Mouse (Mus musculus) right cerebral cortex, adult 18-20 months (tissue): ENCODE data around the gene Nop58.
"Not testable (repeated sequence)": the region's sequence is repeated elsewhere in the genome, so short reads cannot be mapped to it uniquely, and the experiment has no call there.

ENCODE experiments used
- DNase-seq: peaks from one replicate; pipeline ENCODE4 v3.0.0; 2022; ENCODE audit warnings: mixed read lengths

Gene Nop58

GRCm38 (mm10) chr1:59725661-59726060 is 40.9 kb downstream of the Nop58 start:
- DNase-seq, result no peak

- no peak for DNase-seq
These were observed 45.3 kb downstream of the Nop58 start for GRCm38 (mm10) chr1:59730106-59730505.

- DNase-seq, result no peak
These were observed 46.0 kb downstream of the Nop58 start for GRCm38 (mm10) chr1:59730737-59731136.

GRCm38 (mm10) chr1:59734076-59734475 is 49.3 kb downstream of the Nop58 start:
- DNase-seq, result peak; percentile 7

GRCm38 (mm10) chr1:59738768-59739414 is 54.1 kb downstream of the Nop58 start:
- DNase-seq, result no peak

- DNase-seq, result no peak
These were observed 55.0 kb downstream of the Nop58 start for GRCm38 (mm10) chr1:59739577-59740354.

GRCm38 (mm10) chr1:59749047-59749446 is 64.3 kb downstream of the Nop58 start:
- DNase-seq, result no peak

- DNase-seq, result not testable (repeated sequence)
These were observed 65.0 kb downstream of the Nop58 start for GRCm38 (mm10) chr1:59749724-59750123.

GRCm38 (mm10) chr1:59755298-59755697 is 70.5 kb downstream of the Nop58 start:
- DNase-seq, result no peak

- no peak for DNase-seq
These were observed 73.6 kb downstream of the Nop58 start for GRCm38 (mm10) chr1:59758325-59758724.

- peak; percentile 39 for DNase-seq
These were observed 77.4 kb downstream of the Nop58 start for GRCm38 (mm10) chr1:59762208-59762607.

GRCm38 (mm10) chr1:59762651-59763163 is 77.9 kb downstream of the Nop58 start:
- DNase-seq, result peak; percentile 56

- DNase-seq, result peak; percentile 89
These were observed 78.5 kb downstream of the Nop58 start, which contains the start of gene Bmpr2 for GRCm38 (mm10) chr1:59763164-59763768. Gene Bmpr2 (plus strand): TSS chr1:59763400.

GRCm38 (mm10) chr1:59763781-59764251 is 79.0 kb downstream of the Nop58 start:
- DNase-seq, result peak; percentile 26

- peak; percentile 39 for DNase-seq
These were observed 79.7 kb downstream of the Nop58 start for GRCm38 (mm10) chr1:59764407-59764971.

- DNase-seq, result no peak
These were observed 80.5 kb downstream of the Nop58 start for GRCm38 (mm10) chr1:59765279-59765678.

- no peak for DNase-seq
These were observed 81.9 kb downstream of the Nop58 start for GRCm38 (mm10) chr1:59766626-59767025.
